Mouse (Mus musculus) myocyte (in vitro differentiated cells): ENCODE measurements at regions not wholly inside any gene's neighbourhood (a gene's known extent, or its start where the extent isn't known, plus 50 kb on each side); places are given as distances from the start of the nearest gene placed in this dataset.

Experiments
- H3K27me3 ChIP-seq: one replicate; pipeline ENCODE4 v1.6.1; 2011; ENCODE audit not compliant: control insufficient read depth, insufficient read depth, insufficient read length
- H3K36me3 ChIP-seq: one replicate; pipeline ENCODE4 v1.6.1; 2011; ENCODE audit not compliant: control insufficient read depth, insufficient read depth
- H3K4me2 ChIP-seq: one replicate; pipeline ENCODE4 v1.6.1; 2011; ENCODE audit warnings: low read depth, control low read depth
- H3K4me3 ChIP-seq: one replicate; pipeline ENCODE4 v1.5.1; 2011; ENCODE audit warnings: mild to moderate bottlenecking, control low read depth, moderate library complexity
- H3K79me2 ChIP-seq: one replicate; pipeline ENCODE4 v1.6.1; 2011; ENCODE audit not compliant: control insufficient read depth, insufficient read depth
- H3ac ChIP-seq: one replicate; pipeline ENCODE4 v1.6.1; 2011; ENCODE audit not compliant: control insufficient read depth, insufficient read length
- CEBPB ChIP-seq: IDR thresholded peaks from 2 replicates; pipeline ENCODE4 v1.6.1; 2011; ENCODE audit warnings: mild to moderate bottlenecking, moderate library complexity; ENCODE audit not compliant: poor library complexity, insufficient read depth, severe bottlenecking
- E2F4 ChIP-seq: IDR thresholded peaks from one replicate; pipeline ENCODE4 v1.6.1; 2011; ENCODE audit warnings: mild to moderate bottlenecking, control low read depth, moderate library complexity; ENCODE audit not compliant: insufficient read depth
- MAX ChIP-seq: IDR thresholded peaks from one replicate; pipeline ENCODE4 v1.6.1; 2011; ENCODE audit warnings: low read depth, mild to moderate bottlenecking, control low read depth
- MYOD1 ChIP-seq, 3 experiments: IDR thresholded peaks; one replicate each; pipeline ENCODE4 v1.6.1; 2011; ENCODE audit warnings: control low read depth in 2 of 3, low read depth in 2 of 3, mild to moderate bottlenecking in 2 of 3, moderate library complexity in 1 of 3; ENCODE audit not compliant: insufficient read length in 2 of 3, control insufficient read depth in 1 of 3
- MYOG ChIP-seq, 3 experiments: IDR thresholded peaks; one replicate each; pipeline ENCODE4 v1.6.1; 2011; ENCODE audit warnings: control low read depth in 2 of 3, low read depth in 2 of 3, mild to moderate bottlenecking in 2 of 3; ENCODE audit not compliant: insufficient read length in 2 of 3, control insufficient read depth in 1 of 3, insufficient read depth in 1 of 3
- POLR2A ChIP-seq: IDR thresholded peaks from one replicate; pipeline ENCODE4 v1.6.1; 2011; ENCODE audit warnings: low read depth, mild to moderate bottlenecking, control low read depth, moderate library complexity; ENCODE audit not compliant: insufficient read length
- POLR2AphosphoS2 ChIP-seq: IDR thresholded peaks from one replicate; pipeline ENCODE4 v1.6.1; 2011; ENCODE audit warnings: low read depth, control low read depth; ENCODE audit not compliant: insufficient read length
- REST ChIP-seq: IDR thresholded peaks from one replicate; pipeline ENCODE4 v1.6.1; 2011; ENCODE audit warnings: mild to moderate bottlenecking, control low read depth, moderate library complexity; ENCODE audit not compliant: insufficient read depth, insufficient read length
- SRF ChIP-seq: IDR thresholded peaks from one replicate; pipeline ENCODE4 v1.6.1; 2011; ENCODE audit warnings: low read depth; ENCODE audit not compliant: control insufficient read depth, insufficient read length
- TCF12 ChIP-seq: IDR thresholded peaks from one replicate; pipeline ENCODE4 v1.6.1; 2011; ENCODE audit warnings: mild to moderate bottlenecking, control low read depth; ENCODE audit not compliant: poor library complexity, insufficient read depth, severe bottlenecking
- TCF3 ChIP-seq: IDR thresholded peaks from one replicate; pipeline ENCODE4 v1.6.1; 2011; ENCODE audit warnings: low read depth, control low read depth; ENCODE audit not compliant: insufficient read length
- USF1 ChIP-seq: IDR thresholded peaks from one replicate; pipeline ENCODE4 v1.6.1; 2011; ENCODE audit warnings: low read depth, mild to moderate bottlenecking, control low read depth, moderate library complexity

GRCm38 (mm10) chr9:83249871-83250270 lies 103.4 kb upstream of the Hmgn3 start:
- no peak overlapping the region for H3K4me3 ChIP-seq
- TF ChIP-seq CEBPB (no peak), POLR2A (no peak), USF1 (no peak), POLR2AphosphoS2 (no peak)
- H3ac ChIP-seq: no peak overlapping the region
- no peak overlapping the region for H3K4me2 ChIP-seq
- H3K79me2 ChIP-seq: no peaks in the 10 kb centered on the region
- no peaks in the 10 kb centered on the region for H3K27me3 ChIP-seq
- no peaks in the 10 kb centered on the region for H3K36me3 ChIP-seq

GRCm38 (mm10) chr9:83248164-83248730 lies 101.8 kb upstream of the Hmgn3 start:
- H3K36me3 ChIP-seq: no peaks in the 10 kb centered on the region
- H3K79me2 ChIP-seq: no peaks in the 10 kb centered on the region
- H3K4me2 ChIP-seq: no peak overlapping the region
- no peak overlapping the region for H3ac ChIP-seq
- TF ChIP-seq REST (no peak), TCF3 (no peak), POLR2A (no peak), CEBPB (no peak), POLR2AphosphoS2 (no peak), MAX (no peak)
- no peak overlapping the region for H3K4me3 ChIP-seq
- no peaks in the 10 kb centered on the region for H3K27me3 ChIP-seq

- no peaks in the 10 kb centered on the region for H3K79me2 ChIP-seq
- no peaks in the 10 kb centered on the region for H3K27me3 ChIP-seq
- no peak overlapping the region for H3K4me3 ChIP-seq
- TF ChIP-seq USF1 (no peak), CEBPB (no peak)
- no peaks in the 10 kb centered on the region for H3K36me3 ChIP-seq
- H3K4me2 ChIP-seq: no peak overlapping the region
- H3ac ChIP-seq: no peak overlapping the region
These were observed 100.7 kb upstream of the Hmgn3 start for GRCm38 (mm10) chr9:83247066-83247668.

GRCm38 (mm10) chr9:83241119-83241518 lies 94.6 kb upstream of the Hmgn3 start:
- TF ChIP-seq E2F4 (no peak), USF1 (no peak), POLR2A (no peak), REST (no peak), MYOG (IDR thresholded peaks at IDR 0.05; ENCODE audit: control insufficient read depth in 1 of 3, insufficient read depth in 1 of 3, insufficient read length in 2 of 3, low read depth in 2 of 3) (no peak), CEBPB (no peak)
- Histone ChIP-seq H3K4me2 (no peak overlapping the region), H3K36me3 (no peaks in the 10 kb centered on the region), H3K4me3 (no peak overlapping the region), H3K27me3 (no peaks in the 10 kb centered on the region), H3ac (no peak overlapping the region), H3K79me2 (no peaks in the 10 kb centered on the region)

GRCm38 (mm10) chr9:83239097-83239496 lies 92.6 kb upstream of the Hmgn3 start:
- no peak for TF ChIP-seq MAX
- TF ChIP-seq MYOD1 (IDR thresholded peaks at IDR 0.05; ENCODE audit: control insufficient read depth in 1 of 3, insufficient read length in 2 of 3, low read depth in 2 of 3): no peak
- no peak for TF ChIP-seq REST
- no peak for TF ChIP-seq MYOG (IDR thresholded peaks at IDR 0.05; ENCODE audit: control insufficient read depth in 1 of 3, insufficient read depth in 1 of 3, insufficient read length in 2 of 3, low read depth in 2 of 3)
- TF ChIP-seq POLR2AphosphoS2: no peak
- no peak for TF ChIP-seq SRF
- TF ChIP-seq TCF12: no peak
- TF ChIP-seq CEBPB: no peak
- TF ChIP-seq TCF3: no peak
- Histone ChIP-seq H3K4me3 (no peak overlapping the region), H3ac (no peak overlapping the region), H3K79me2 (no peaks in the 10 kb centered on the region), H3K4me2 (no peak overlapping the region), H3K36me3 (no peaks in the 10 kb centered on the region), H3K27me3 (no peaks in the 10 kb centered on the region)

- no peak overlapping the region for H3K4me3 ChIP-seq
- H3K4me2 ChIP-seq: no peak overlapping the region
- no peaks in the 10 kb centered on the region for H3K36me3 ChIP-seq
- no peak overlapping the region for H3ac ChIP-seq
- H3K79me2 ChIP-seq: no peaks in the 10 kb centered on the region
- no peaks in the 10 kb centered on the region for H3K27me3 ChIP-seq
- no peak for TF ChIP-seq MYOG (IDR thresholded peaks at IDR 0.05; ENCODE audit: control insufficient read depth in 1 of 3, insufficient read depth in 1 of 3, insufficient read length in 2 of 3, low read depth in 2 of 3)
- no peak for TF ChIP-seq TCF12
- TF ChIP-seq POLR2A: no peak
- TF ChIP-seq E2F4: no peak
- TF ChIP-seq REST: no peak
- TF ChIP-seq CEBPB: no peak
- no peak for TF ChIP-seq POLR2AphosphoS2
- TF ChIP-seq MYOD1 (IDR thresholded peaks at IDR 0.05; ENCODE audit: control insufficient read depth in 1 of 3, insufficient read length in 2 of 3, low read depth in 2 of 3): no peak
- no peak for TF ChIP-seq SRF
- no peak for TF ChIP-seq MAX
- no peak for TF ChIP-seq USF1
- no peak for TF ChIP-seq TCF3
These were observed 75.4 kb upstream of the Hmgn3 start for GRCm38 (mm10) chr9:83221866-83222265.
